Comparison of ENCODE assay signal across 8 mouse cellular contexts in genomic region chr6:86732276-86733173, GRCm38 (mm10). TPM values are rescaled to one million over a fixed set of nuclear protein-coding genes. Genes with fewer than 3 reads are reported as not detected.
DNase-seq lines count a peak whose midpoint lies in the region; TF ChIP-seq lines count a peak whose summit lies in the region.

No protein-coding gene starts in this region.

- peaks cover 11% of the 10 kb centered on the region; the same call in 1 of the 2 replicates for H3K4me1 ChIP-seq in kidney, adult 2 months (ENCODE audit: control insufficient read depth, insufficient read depth, low read length)
- H3K4me1 ChIP-seq in ES-E14 (ENCODE audit: control insufficient read depth in 2 of 2, insufficient read depth in 2 of 2, low read length in 2 of 2, poor library complexity in 1 of 2): no peaks in the 10 kb centered on the region
- peaks cover under 1% of the 10 kb centered on the region; the same call in 1 of the 2 replicates for H3K4me1 ChIP-seq in small intestine, adult 2 months (ENCODE audit: control insufficient read depth, insufficient read depth, insufficient read length, low read length)

- no peak for DNase-seq in kidney, adult 2 months
- DNase-seq in kidney, adult 9 months: no peak
- peak; percentile 24 for DNase-seq in ES-E14 (ENCODE audit: low read depth, low spot score)
- DNase-seq in embryo, embryonic 10.5 days (ENCODE audit: low spot score): peak; percentile 29
- DNase-seq in gastrocnemius, postnatal 4 days (ENCODE audit: low spot score in 2 of 2): peak; percentile 25 to 42
- DNase-seq in kidney, postnatal 10 days: peak; percentile 50

- no peaks in the 10 kb centered on the region for H3K27me3 ChIP-seq in kidney, adult 2 months (replicated peaks; ENCODE audit: control insufficient read depth, insufficient read depth, low read length)
- no peaks in the 10 kb centered on the region for H3K27me3 ChIP-seq in small intestine, adult 2 months (ENCODE audit: control insufficient read depth, insufficient read depth, low read length)

- in situ Hi-C loops in ES-E14 (cut with MboI; ENCODE audit: low sequenced_read_pairs in 2 of 2, unreplicated experiment in 2 of 2): no loop called here

- H3K9me3 ChIP-seq in ES-E14 (ENCODE audit: control insufficient read depth, insufficient read depth, low read depth, low read length): no peaks in the 10 kb centered on the region

- H3K36me3 ChIP-seq in kidney, adult 2 months (ENCODE audit: control insufficient read depth, insufficient read depth, low read length): no peaks in the 10 kb centered on the region
- H3K36me3 ChIP-seq in ES-E14 (ENCODE audit: control insufficient read depth, insufficient read depth, low read length, poor library complexity, severe bottlenecking) (no peaks in the 10 kb centered on the region), macrophage (ENCODE audit: inconsistent target) (peaks cover 8% of the 10 kb centered on the region; the same call in 1 of the 2 replicates)
- H3K36me3 ChIP-seq in small intestine, adult 2 months (ENCODE audit: control insufficient read depth, insufficient read depth, low read length): peaks cover 7% of the 10 kb centered on the region

- H3K79me2 ChIP-seq in macrophage (ENCODE audit: inconsistent target): peaks cover 50% of the 10 kb centered on the region

- peak overlapping the region; percentile 7; the same call in 1 of the 2 replicates for H3K27ac ChIP-seq in kidney, adult 2 months (ENCODE audit: insufficient read depth, low read depth, low read length)
- H3K27ac ChIP-seq in ES-E14 (ENCODE audit: insufficient read depth, low read depth, low read length, poor library complexity, severe bottlenecking): no peak overlapping the region
- no peak overlapping the region for H3K27ac ChIP-seq in macrophage
- peak overlapping the region; percentile 51 for H3K27ac ChIP-seq in small intestine, adult 2 months (ENCODE audit: insufficient read depth, low read depth, low read length)

- TF ChIP-seq POLR2A in kidney, adult 2 months (IDR thresholded peaks at IDR 0.05; ENCODE audit: low read depth, low read length): no peak
- no peak for TF ChIP-seq POLR2A in small intestine, adult 2 months (IDR thresholded peaks at IDR 0.05; ENCODE audit: low read depth, low read length)

- peak overlapping the region; percentile 76 for H3K9ac ChIP-seq in ES-E14 (ENCODE audit: insufficient read depth, low read depth, low read length, poor library complexity, severe bottlenecking)

- peak overlapping the region; percentile 96 for H3K4me3 ChIP-seq in kidney, adult 2 months (ENCODE audit: insufficient read depth, low read depth, low read length)
- H3K4me3 ChIP-seq in ES-E14 (ENCODE audit: insufficient read depth in 1 of 2, low read depth in 1 of 2, low read length in 2 of 2, poor library complexity in 1 of 2, severe bottlenecking in 1 of 2) (peak overlapping the region; percentile 80 to 96), macrophage (ENCODE audit: inconsistent target) (peak overlapping the region; percentile 55)
- peak overlapping the region; percentile 83 for H3K4me3 ChIP-seq in small intestine, adult 2 months (ENCODE audit: low read depth, low read length)

- TF ChIP-seq CTCF in kidney, adult 2 months (conservative IDR thresholded peaks at IDR 0.05; ENCODE audit: insufficient read depth, insufficient read length, low read depth, low read length): no peak
- TF ChIP-seq CTCF in small intestine, adult 2 months (IDR thresholded peaks at IDR 0.05; ENCODE audit: extremely low read depth, insufficient read length, insufficient replicate concordance, low read depth, low read length): no peak

- WGBS in kidney, adult 2 months: under 1% methylated on average over 58 of the region's 62 CpGs
- WGBS in macrophage (ENCODE audit: missing documents): under 1% methylated on average over 61 of the region's 62 CpGs
- under 1% methylated on average over 62 of the region's 62 CpGs for WGBS in small intestine, adult 2 months

TF ChIP-seq in ES-E14, 5 proteins besides CTCF, POLR2A, EP300 and RAD21:
- TF ChIP-seq ZNF384 (IDR thresholded peaks at IDR 0.05; ENCODE audit: low read depth, low read length): no peak
- no peak for TF ChIP-seq MAFK (IDR thresholded peaks at IDR 0.05; ENCODE audit: insufficient read depth, low read depth, low read length)
- no peak for TF ChIP-seq ZC3H11A (IDR thresholded peaks at IDR 0.05; ENCODE audit: borderline replicate concordance, low read depth, low read length)
- no peak for TF ChIP-seq HCFC1 (IDR thresholded peaks at IDR 0.05; ENCODE audit: borderline replicate concordance, insufficient read depth, low read length)
- TF ChIP-seq CHD2 (IDR thresholded peaks at IDR 0.05; ENCODE audit: low read depth, low read length): no peak

RNA-seq across cellular contexts. Expression of gene Gmcl1, which starts 0.7 kb away (rescaled TPM):
- polyA plus RNA-seq in kidney, adult 2 months (2012; rRNA removed): 9.1 and 10.0 TPM in 2 replicates
- total RNA-seq in ES-E14 (2012; rRNA removed): 14.6 and 18.5 TPM in 2 replicates
- 1 to 10 TPM; 7.4 to 8.4 TPM for total RNA-seq in gastrocnemius, postnatal 4 days (2021)
- total RNA-seq in macrophage (2018; cell fraction: chromatin; rRNA removed): 10 to 100 TPM in 21 of 26 experiments, 1 to 10 TPM in 5; 5.5 to 54.8 (median 24.7) TPM
- 10 to 100 TPM in 19 of 26 experiments, 1 to 10 TPM in 7; 7.6 to 14.8 (median 11.4) TPM for total RNA-seq in macrophage (2018; cell fraction: cytosol; rRNA removed)
- 10 to 100 TPM in 21 of 26 experiments, 1 to 10 TPM in 5; 7.8 to 45.5 (median 16.5) TPM for total RNA-seq in macrophage (2018; cell fraction: nucleus; rRNA removed)
- polyA plus RNA-seq in macrophage (2018): 7.5 to 12.1 TPM (median 11.7 TPM) in 3 replicates
- polyA plus RNA-seq in small intestine, adult 2 months (2012; rRNA removed): 11.7 and 20.5 TPM in 2 replicates

RNA-seq across cellular contexts. Expression of gene Snrnp27, which starts 48.2 kb away (rescaled TPM):
- polyA plus RNA-seq in kidney, adult 2 months (2012; rRNA removed): 14.6 and 21.0 TPM in 2 replicates
- total RNA-seq in ES-E14 (2012; rRNA removed): 46.8 and 58.3 TPM in 2 replicates
- 10 to 100 TPM; 80.8 to 86.3 TPM for total RNA-seq in gastrocnemius, postnatal 4 days (2021)
- total RNA-seq in macrophage (2018; cell fraction: chromatin; rRNA removed): 10 to 100 TPM; 31.3 to 90.8 (median 51.6) TPM
- 100 to 1,000 TPM in 1 of 26 experiments, 10 to 100 TPM in 25; 58.5 to 100 (median 76.7) TPM for total RNA-seq in macrophage (2018; cell fraction: cytosol; rRNA removed)
- 10 to 100 TPM; 22.2 to 63.1 (median 37.4) TPM for total RNA-seq in macrophage (2018; cell fraction: nucleus; rRNA removed)
- 70.4 to 87.8 TPM (median 86.6 TPM) in 3 replicates for polyA plus RNA-seq in macrophage (2018)
- polyA plus RNA-seq in small intestine, adult 2 months (2012; rRNA removed): 2.1 and 3.9 TPM in 2 replicates

Comparison
In these comparisons a context has a peak if more than half of its experiments do, and no peak if none do; other contexts are left out.
1. DNase-seq: peak in ES-E14 (single experiment), embryo, embryonic 10.5 days (single experiment), gastrocnemius, postnatal 4 days (2 of 2) and kidney, postnatal 10 days (single experiment); none in kidney, adult 2 months (single experiment) and kidney, adult 9 months (single experiment).
2. H3K27ac ChIP-seq: peak in kidney, adult 2 months (single experiment) and small intestine, adult 2 months (single experiment); none in ES-E14 (single experiment) and macrophage (single experiment).
3. Peak in every context shown above with its lines, with median percentiles within 50 percentile points of each other: H3K4me3 ChIP-seq.